Mouse (Mus musculus): Measurements from ENCODE around the gene Gas7.

GRCm38 (mm10) chr11:67712976-67713375, 257.7 kb downstream of the Gas7 start:
- TF ChIP-seq CTCF (IDR thresholded peaks at IDR 0.05; ENCODE audit: low read depth) (no peak), EP300 (IDR thresholded peaks at IDR 0.05; ENCODE audit: low read depth) (no peak)
